Mouse (Mus musculus) megakaryocyte, adult 5-6 weeks (primary cell): ENCODE measurements around the gene Ebf1. TPM values are rescaled to one million over a fixed set of nuclear protein-coding genes. Genes with fewer than 3 reads are reported as not detected.

ENCODE experiments used
- ATAC-seq: 2 replicates; pipeline ENCODE4 v1.8.0; 2016; ENCODE audit warnings: mild to moderate bottlenecking, inconsistent platforms; ENCODE audit not compliant: poor library complexity, severe bottlenecking
- total RNA-seq, 2 experiments: library from RNA; stranded (forward) in 1 of 2; stranded (reverse) in 1 of 2; fragments of 153-499, 151-499 nt in 1 of 2; fragments of 221-1000, 200-1000 nt in 1 of 2; gene quantifications; 2 replicates each; pipeline versions ENCODE4 v1.2.3 to v1.2.4; 2015 to 2017

The Ebf1 gene
- total RNA-seq, 2 experiments from 2014 or later: 0.09 TPM; not detected in 1

DNA sequence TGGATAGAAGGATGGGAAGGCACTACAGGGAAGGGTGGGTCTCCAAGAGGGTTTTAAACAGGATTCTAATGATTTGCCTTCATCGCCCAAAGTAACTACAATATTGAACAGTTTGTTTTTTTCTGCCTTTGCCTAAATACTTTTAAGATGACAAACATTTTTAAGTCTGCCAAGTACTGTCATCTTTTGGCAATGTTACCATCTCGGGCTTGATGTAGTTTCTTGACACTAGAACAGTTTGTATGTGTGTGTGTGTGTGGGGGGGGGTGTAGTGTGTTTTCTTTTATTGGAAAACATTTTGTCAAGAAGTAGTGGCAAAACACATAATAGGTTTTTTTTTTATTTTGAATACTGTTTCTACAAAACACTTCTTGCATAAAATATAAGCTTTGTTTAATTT, 111.2 kb downstream of the Ebf1 start:
- ATAC-seq: no peak

- ATAC-seq: no peak
Observed at GRCm38 (mm10) chr11:44729931-44730330, 112.8 kb downstream of the Ebf1 start.

DNA sequence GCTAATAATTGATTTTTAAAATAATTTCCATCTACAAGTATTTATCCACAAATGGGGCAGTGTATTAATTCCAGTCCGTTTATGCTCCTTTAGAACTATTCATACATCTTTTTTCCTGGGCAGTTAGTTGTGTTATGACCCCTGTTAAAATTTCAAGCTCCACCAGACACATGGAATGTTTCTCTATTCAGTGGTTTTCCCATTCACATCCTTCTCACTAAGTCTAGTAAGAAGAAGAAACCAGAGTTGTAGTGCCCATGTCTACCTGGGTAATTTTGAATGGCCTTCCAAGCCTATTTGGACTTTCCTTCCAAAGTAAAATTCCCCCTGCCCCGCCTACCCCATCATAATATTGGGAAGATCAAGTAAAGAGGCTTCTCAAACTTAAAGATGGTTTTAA, 114.6 kb downstream of the Ebf1 start:
- ATAC-seq: no peak

DNA sequence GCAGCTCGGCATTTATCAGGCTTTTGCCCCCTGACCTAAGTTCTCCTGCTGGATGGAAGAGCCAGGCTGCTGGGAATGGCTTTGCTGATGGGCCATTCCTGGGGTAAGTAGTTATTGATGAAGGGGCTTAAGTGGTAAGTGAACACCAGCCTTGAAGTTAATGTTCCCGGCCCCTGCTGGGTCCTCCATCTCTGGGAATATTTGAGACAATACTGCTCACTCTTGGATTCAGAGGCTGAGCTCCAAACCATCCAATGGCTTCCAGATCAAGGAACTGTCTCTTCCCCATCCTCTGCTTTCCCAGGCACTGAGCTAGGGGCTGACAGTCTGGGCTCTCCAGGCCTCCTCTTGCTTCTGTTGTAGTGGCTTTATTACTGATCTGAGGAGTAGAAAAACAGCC, 116.2 kb downstream of the Ebf1 start:
- no peak for ATAC-seq

GRCm38 (mm10) chr11:44738046-44738445, 120.9 kb downstream of the Ebf1 start:
- no peak for ATAC-seq

DNA sequence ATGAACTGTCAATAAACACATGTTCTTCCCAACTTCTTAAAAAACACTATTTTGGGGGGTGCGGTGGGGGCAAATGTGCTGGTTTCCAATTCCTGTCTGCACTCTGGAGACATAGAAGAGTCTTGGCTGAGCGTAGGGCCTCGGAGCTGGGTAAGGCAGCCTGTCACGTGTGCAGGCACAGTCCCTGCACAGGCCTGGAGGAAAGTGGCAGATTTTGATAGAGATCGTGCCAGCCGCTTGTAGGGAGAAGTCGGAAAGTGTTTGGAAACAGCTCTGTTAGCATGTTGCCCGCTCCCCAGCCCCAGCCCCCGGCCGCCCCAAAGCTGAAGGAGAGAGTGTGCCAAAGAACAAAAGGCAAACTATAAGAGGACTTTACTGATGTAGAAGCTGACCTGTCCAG, 121.7 kb downstream of the Ebf1 start:
- no peak for ATAC-seq

- no peak for ATAC-seq
Observed at GRCm38 (mm10) chr11:44740278-44741041, 123.3 kb downstream of the Ebf1 start.

- ATAC-seq: no peak
Observed at GRCm38 (mm10) chr11:44741042-44741491, 124.0 kb downstream of the Ebf1 start.

- ATAC-seq: no peak
Observed at GRCm38 (mm10) chr11:44744446-44744845, 127.3 kb downstream of the Ebf1 start.

DNA sequence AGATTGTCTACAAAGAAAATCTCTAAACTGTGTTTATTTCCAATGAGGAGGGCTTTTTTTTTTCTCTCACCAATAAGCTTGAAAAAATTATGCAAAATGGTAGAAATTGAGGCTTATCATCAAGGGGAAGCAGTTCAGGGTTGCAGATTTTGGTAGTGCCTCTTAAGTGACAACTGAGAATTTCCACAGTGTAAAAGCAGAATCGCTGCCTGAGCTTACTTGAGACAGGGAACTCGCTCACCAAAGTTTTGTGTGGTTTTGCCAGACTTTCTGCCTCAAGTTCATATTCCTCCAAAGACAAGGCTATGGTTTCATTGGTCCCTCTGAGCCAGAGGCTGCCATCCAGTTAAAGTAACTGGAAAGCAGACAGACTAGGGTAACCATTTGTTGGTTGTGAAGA, 128.8 kb downstream of the Ebf1 start:
- ATAC-seq: no peak

DNA sequence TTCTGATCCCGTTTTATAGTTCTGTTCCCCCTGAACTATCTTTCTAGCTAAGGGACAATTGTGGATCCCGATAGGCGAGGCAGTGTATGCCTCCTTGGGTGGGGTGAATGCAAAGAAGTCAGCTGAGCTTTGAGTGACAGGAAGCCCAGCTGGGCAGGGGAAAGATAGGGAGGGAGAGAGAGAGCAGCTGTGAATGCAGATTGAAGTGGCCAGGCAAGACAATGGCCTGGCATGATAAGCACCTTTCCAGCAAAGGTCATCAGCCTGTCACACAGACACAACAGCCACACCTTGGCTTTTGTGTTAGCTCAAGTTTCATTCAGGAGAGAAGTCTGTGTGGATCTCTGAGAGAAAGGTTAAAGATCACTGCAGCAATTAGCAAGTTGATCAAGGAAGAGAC, 129.6 kb downstream of the Ebf1 start:
- no peak for ATAC-seq

- no peak for ATAC-seq
Observed at GRCm38 (mm10) chr11:44749309-44749708, 132.2 kb downstream of the Ebf1 start.

DNA sequence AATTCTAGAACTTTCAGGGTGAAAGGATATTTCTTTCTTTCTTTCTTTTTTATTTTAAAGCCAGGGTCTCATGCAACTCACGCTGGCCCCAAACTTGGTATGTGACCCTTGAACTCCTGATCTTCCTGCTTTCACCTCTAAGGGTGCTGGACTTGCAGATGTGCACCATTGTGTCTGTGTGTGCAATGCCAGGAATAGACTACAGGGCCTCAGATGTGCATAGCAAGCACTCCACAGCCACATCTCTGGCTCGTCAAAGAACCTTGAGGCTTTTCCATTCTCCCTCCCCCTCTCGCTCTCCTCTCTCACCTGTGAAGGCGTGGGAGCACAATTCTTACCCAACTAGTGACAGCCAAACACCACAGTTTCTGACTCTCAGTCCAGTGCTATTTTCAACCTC, 137.2 kb downstream of the Ebf1 start:
- ATAC-seq: no peak

DNA sequence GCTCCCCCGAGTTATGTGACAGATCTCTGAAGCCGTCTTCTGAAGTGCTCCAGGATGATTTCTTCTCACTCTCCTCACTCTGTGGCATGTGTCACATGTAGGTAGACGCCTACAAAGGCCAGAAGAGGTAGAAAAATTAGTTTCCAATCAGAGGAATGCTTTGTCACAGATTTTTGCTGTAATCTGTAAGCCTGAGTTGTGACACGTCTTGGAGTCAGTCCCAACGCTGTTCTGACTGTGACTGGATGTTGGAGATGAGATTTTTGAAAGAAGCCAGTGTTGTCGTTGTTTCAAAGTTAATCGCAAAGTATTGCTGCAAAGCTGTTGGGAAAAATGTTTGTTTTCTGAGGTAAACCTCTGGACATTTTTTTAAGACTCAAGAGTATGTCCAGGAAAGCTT, 139.2 kb downstream of the Ebf1 start:
- no peak for ATAC-seq

GRCm38 (mm10) chr11:44758857-44759256, 141.7 kb downstream of the Ebf1 start:
- ATAC-seq: no peak

- ATAC-seq: no peak
Observed at GRCm38 (mm10) chr11:44761128-44761996, 144.2 kb downstream of the Ebf1 start.

- ATAC-seq: no peak
Observed at GRCm38 (mm10) chr11:44763992-44764835, 147.1 kb downstream of the Ebf1 start.

DNA sequence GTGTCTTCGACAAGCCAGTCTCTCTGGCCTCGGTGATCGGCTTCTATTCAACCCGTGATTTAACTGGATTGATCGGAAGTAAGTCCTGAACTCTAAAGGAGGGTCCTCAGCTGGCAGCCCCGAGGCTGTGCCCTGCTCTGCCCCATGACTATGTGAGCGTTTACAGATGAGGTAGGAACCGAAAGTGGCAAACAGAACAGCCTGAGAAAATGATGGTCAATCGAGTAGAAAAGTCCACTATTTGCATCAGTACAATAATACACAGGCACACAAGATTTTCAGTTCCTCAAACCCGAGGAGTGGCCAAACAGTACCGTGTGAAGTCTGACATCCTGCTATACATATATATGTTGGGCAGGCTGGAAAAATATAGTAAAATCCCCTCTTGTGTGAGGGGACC, 147.9 kb downstream of the Ebf1 start:
- ATAC-seq: no peak

DNA sequence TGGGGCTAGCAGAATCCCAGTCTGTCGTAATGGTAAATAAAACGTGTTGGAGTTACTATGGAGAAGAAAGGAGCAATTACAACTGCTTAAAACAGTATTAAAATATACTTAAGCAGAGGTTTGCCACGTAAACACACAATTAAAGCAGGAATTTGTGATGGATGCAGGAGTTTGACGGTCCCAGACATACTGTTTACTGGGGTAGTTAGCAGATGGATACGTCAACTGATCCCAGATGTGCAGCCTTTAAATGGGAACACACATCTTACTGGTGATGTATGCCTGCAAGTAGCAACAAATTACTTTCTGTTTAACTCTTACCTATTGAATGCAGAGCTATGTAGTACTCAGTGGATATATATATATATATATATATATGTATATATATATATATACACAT, 149.1 kb downstream of the Ebf1 start:
- ATAC-seq: no peak

DNA sequence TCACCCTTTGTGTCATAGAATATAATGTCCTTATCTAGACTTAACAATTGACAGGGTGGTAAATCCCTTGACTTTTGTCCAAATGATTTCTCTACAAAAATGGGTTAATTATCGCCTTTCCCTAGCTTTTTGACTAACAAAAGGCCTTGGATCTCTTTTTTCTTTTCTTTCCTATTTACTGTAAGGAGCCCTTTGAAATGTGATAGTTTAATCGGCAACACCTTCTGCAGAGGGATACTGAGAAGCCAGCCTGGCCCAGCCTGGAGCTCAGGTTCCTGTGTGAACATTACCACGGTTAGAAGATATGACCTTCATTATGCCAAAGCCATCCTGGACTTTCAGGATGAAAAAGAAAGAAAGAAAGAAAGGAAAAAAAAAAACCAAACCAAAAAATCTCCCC, 150.2 kb downstream of the Ebf1 start:
- no peak for ATAC-seq

- ATAC-seq: no peak
Observed at GRCm38 (mm10) chr11:44768346-44768745, 151.2 kb downstream of the Ebf1 start.
